Mouse (Mus musculus): ENCODE results near the gene Smyd3.

Smyd3 gene

GRCm38 (mm10) chr1:179061053-179061452 is 456.8 kb downstream of the Smyd3 start:
- DNase-seq (ENCODE audit: low spot score): peak; percentile 49

- peak; percentile 75 for DNase-seq (ENCODE audit: low spot score)
These were observed 457.5 kb downstream of the Smyd3 start for GRCm38 (mm10) chr1:179060113-179060955.

GRCm38 (mm10) chr1:179059286-179060112 is 458.3 kb downstream of the Smyd3 start:
- no peak for DNase-seq (ENCODE audit: low spot score)

GRCm38 (mm10) chr1:179058675-179059074 is 459.2 kb downstream of the Smyd3 start:
- no peak for DNase-seq (ENCODE audit: low spot score)

- no peak for DNase-seq (ENCODE audit: low spot score)
These were observed 462.1 kb downstream of the Smyd3 start for GRCm38 (mm10) chr1:179055760-179056159.

GRCm38 (mm10) chr1:179054385-179055116 is 463.3 kb downstream of the Smyd3 start:
- peak; percentile 67 for DNase-seq (ENCODE audit: low spot score)

GRCm38 (mm10) chr1:179052545-179053180 is 465.2 kb downstream of the Smyd3 start:
- no peak for DNase-seq (ENCODE audit: low spot score)

GRCm38 (mm10) chr1:179047931-179048596 is 469.8 kb downstream of the Smyd3 start:
- no peak for DNase-seq (ENCODE audit: low spot score)

- no peak for DNase-seq (ENCODE audit: low spot score)
These were observed 471.8 kb downstream of the Smyd3 start for GRCm38 (mm10) chr1:179045856-179046714.

GRCm38 (mm10) chr1:179044165-179044564 is 473.7 kb downstream of the Smyd3 start:
- peak; percentile 62 for DNase-seq (ENCODE audit: low spot score)

GRCm38 (mm10) chr1:179043644-179044043 is 474.2 kb downstream of the Smyd3 start:
- peak; percentile 58 for DNase-seq (ENCODE audit: low spot score)

- DNase-seq (ENCODE audit: low spot score): peak; percentile 66
These were observed 475.9 kb downstream of the Smyd3 start for GRCm38 (mm10) chr1:179041905-179042337.

- no peak for DNase-seq (ENCODE audit: low spot score)
These were observed 476.5 kb downstream of the Smyd3 start for GRCm38 (mm10) chr1:179041231-179041904.

GRCm38 (mm10) chr1:179038801-179039200 is 479.0 kb downstream of the Smyd3 start:
- no peak for DNase-seq (ENCODE audit: low spot score)

GRCm38 (mm10) chr1:179032947-179033346 is 484.9 kb downstream of the Smyd3 start:
- DNase-seq (ENCODE audit: low spot score): no peak

- no peak for DNase-seq (ENCODE audit: low spot score)
These were observed 486.3 kb downstream of the Smyd3 start for GRCm38 (mm10) chr1:179031581-179031980.

GRCm38 (mm10) chr1:179026614-179027013 is 491.2 kb downstream of the Smyd3 start:
- no peak for DNase-seq (ENCODE audit: low spot score)

- no peak for DNase-seq (ENCODE audit: low spot score)
These were observed 492.7 kb downstream of the Smyd3 start for GRCm38 (mm10) chr1:179025169-179025568.

- no peak for DNase-seq (ENCODE audit: low spot score)
These were observed 494.4 kb downstream of the Smyd3 start for GRCm38 (mm10) chr1:179023486-179023885.

GRCm38 (mm10) chr1:179017428-179017827 is 500.4 kb downstream of the Smyd3 start:
- DNase-seq (ENCODE audit: low spot score): no peak

Measured in MN1 (cell line).